Mouse (Mus musculus) kidney, adult 2 months (tissue): ENCODE measurements around the gene Defb45. TPM values are rescaled to one million over a fixed set of nuclear protein-coding genes. Genes with fewer than 3 reads are reported as not detected.

Experiments used
- DNase-seq: peaks from one replicate; pipeline ENCODE4 v3.0.0; 2021
- H3K27ac ChIP-seq: fragments of 200-500 bp; 2 replicates; pipeline ENCODE4 v1.5.1; 2012; ENCODE audit warnings: low read depth, low read length, control low read depth, inconsistent platforms; ENCODE audit not compliant: insufficient read depth
- H3K27me3 ChIP-seq: fragments of 200-500 bp; replicated peaks from 2 replicates; pipeline ENCODE4 v1.6.1; 2012; ENCODE audit warnings: mild to moderate bottlenecking, moderate library complexity, low read length, inconsistent platforms; ENCODE audit not compliant: control insufficient read depth, insufficient read depth
- H3K36me3 ChIP-seq: fragments of 200-500 bp; 2 replicates; pipeline ENCODE4 v1.6.1; 2012; ENCODE audit warnings: mild to moderate bottlenecking, moderate library complexity, low read length, inconsistent platforms; ENCODE audit not compliant: control insufficient read depth, insufficient read depth
- H3K4me1 ChIP-seq: fragments of 200-500 bp; 2 replicates; pipeline ENCODE4 v1.6.1; 2011; ENCODE audit warnings: low read length; ENCODE audit not compliant: control insufficient read depth, insufficient read depth
- H3K4me3 ChIP-seq: fragments of 200-500 bp; 2 replicates; pipeline ENCODE4 v1.5.1; 2011; ENCODE audit warnings: mild to moderate bottlenecking, low read depth, low read length, control low read depth; ENCODE audit not compliant: insufficient read depth
- CTCF ChIP-seq: fragments of 200-500 bp; conservative IDR thresholded peaks from 2 replicates; pipeline ENCODE4 v1.5.1; 2011; ENCODE audit warnings: low read depth, mild to moderate bottlenecking, control low read depth, low read length, moderate library complexity, mixed read lengths; ENCODE audit not compliant: insufficient read depth, insufficient read length
- POLR2A ChIP-seq: fragments of 200-500 bp; IDR thresholded peaks from one replicate; pipeline ENCODE4 v1.6.1; 2011; ENCODE audit warnings: low read depth, low read length, control low read depth
- WGBS: fragments of 180-500 bp; shearing (Covaris S2); methylation state at CpG from one replicate; pipeline ENCODE4 v1.1.7; 2018; 5-methylcytosine and 5-hydroxymethylcytosine counted together
- polyA plus RNA-seq: library from polyadenylated mRNA; depleted of rRNA; stranded (reverse); fragments of >200 nt; gene quantifications from 2 replicates; pipeline ENCODE4 v1.2.3, GENCODE M21; 2012

The Defb45 gene
- polyA plus RNA-seq, 1 experiment, result not detected

- Histone ChIP-seq H3K27ac (no peak overlapping the region), H3K27me3 (no peaks in the 10 kb centered on the region), H3K4me1 (peaks cover 10% of the 10 kb centered on the region), H3K4me3 (no peak overlapping the region), H3K36me3 (no peaks in the 10 kb centered on the region)
- TF ChIP-seq POLR2A (no peak), CTCF (no peak)
- 82% methylated on average over 11 of the region's 11 CpGs for WGBS
- no peak for DNase-seq
Observed at GRCm38 (mm10) chr2:152580612-152581011, 18.6 kb downstream of the Defb45 start.

- TF ChIP-seq CTCF (no peak), POLR2A (no peak)
- peak; percentile 31 for DNase-seq
Observed at GRCm38 (mm10) chr2:152580107-152580506, 19.1 kb downstream of the Defb45 start, which contains the start of gene Defb19. Gene Defb19, minus strand, starts transcription at chr2:152580312.

GRCm38 (mm10) chr2:152573484-152573883 lies 25.7 kb downstream of the Defb45 start:
- H3K4me3 ChIP-seq, result no peak overlapping the region
- H3K36me3 ChIP-seq, result no peaks in the 10 kb centered on the region
- no peak for DNase-seq
- 61% methylated on average over 8 of the region's 8 CpGs for WGBS
- H3K27me3 ChIP-seq, result no peaks in the 10 kb centered on the region
- no peak for TF ChIP-seq POLR2A
- no peak for TF ChIP-seq CTCF
- H3K4me1 ChIP-seq, result peaks cover 15% of the 10 kb centered on the region; the same call in 1 of the 2 replicates
- no peak overlapping the region for H3K27ac ChIP-seq

More at GRCm38 (mm10) chr2:152580107-152580506, 19.1 kb downstream of the Defb45 start, which contains the start of gene Defb19:
- H3K36me3 ChIP-seq, result no peaks in the 10 kb centered on the region
- H3K27ac ChIP-seq, result no peak within 1 kb of the TSS
- no peaks in the 10 kb centered on the region for H3K27me3 ChIP-seq
- peaks cover 10% of the 10 kb centered on the region for H3K4me1 ChIP-seq
- WGBS, result 62% methylated on average over 7 of the region's 7 CpGs
- H3K4me3 ChIP-seq, result no peak within 1 kb of the TSS

GRCm38 (mm10) chr2:152572114-152572794 lies 26.9 kb downstream of the Defb45 start, which contains the start of gene Defb21:
Gene Defb21, plus strand, starts transcription at chr2:152572744.
- no peak for DNase-seq
- Histone ChIP-seq H3K4me3 (no peak within 1 kb of the TSS), H3K36me3 (no peaks in the 10 kb centered on the region), H3K4me1 (peaks cover 15% of the 10 kb centered on the region; the same call in 1 of the 2 replicates), H3K27ac (no peak within 1 kb of the TSS), H3K27me3 (no peaks in the 10 kb centered on the region)
- WGBS, result 67% methylated on average over 11 of the region's 11 CpGs
- TF ChIP-seq CTCF (peak; percentile 41; the same call in 1 of the 2 replicates), POLR2A (no peak)

- Histone ChIP-seq H3K4me3 (no peak overlapping the region), H3K27ac (peak overlapping the region; percentile 95), H3K4me1 (peaks cover 15% of the 10 kb centered on the region; the same call in 1 of the 2 replicates), H3K27me3 (no peaks in the 10 kb centered on the region), H3K36me3 (no peaks in the 10 kb centered on the region)
- TF ChIP-seq CTCF (no peak), POLR2A (no peak)
- 33% methylated on average over 6 of the region's 6 CpGs for WGBS
- DNase-seq, result peak; percentile 82
Observed at GRCm38 (mm10) chr2:152570313-152570712, 28.9 kb downstream of the Defb45 start.

GRCm38 (mm10) chr2:152569881-152570280 lies 29.3 kb downstream of the Defb45 start:
- peak overlapping the region; percentile 95 for H3K27ac ChIP-seq
- 51% methylated on average over 4 of the region's 4 CpGs for WGBS
- H3K4me3 ChIP-seq, result no peak overlapping the region
- H3K36me3 ChIP-seq, result no peaks in the 10 kb centered on the region
- no peak for TF ChIP-seq POLR2A
- TF ChIP-seq CTCF, result no peak
- peaks cover 15% of the 10 kb centered on the region; the same call in 1 of the 2 replicates for H3K4me1 ChIP-seq
- no peaks in the 10 kb centered on the region for H3K27me3 ChIP-seq
- peak; percentile 55 for DNase-seq

- TF ChIP-seq CTCF, result no peak
- no peak for TF ChIP-seq POLR2A
- no peak for DNase-seq
- Histone ChIP-seq H3K4me1 (peaks cover 15% of the 10 kb centered on the region; the same call in 1 of the 2 replicates), H3K4me3 (no peak within 1 kb of the TSS), H3K27ac (peak within 1 kb of the TSS; percentile 95), H3K36me3 (no peaks in the 10 kb centered on the region), H3K27me3 (no peaks in the 10 kb centered on the region)
- WGBS, result 83% methylated on average over 5 of the region's 5 CpGs
Observed at GRCm38 (mm10) chr2:152569038-152569437, 30.2 kb downstream of the Defb45 start, which contains the start of gene Gm17416. Gene Gm17416, plus strand, starts transcription at chr2:152569338.
